Mouse (Mus musculus): Measurements from ENCODE around the gene H2-Eb1. TPM values are rescaled to one million over a fixed set of nuclear protein-coding genes. Genes with fewer than 3 reads are reported as not detected.

H2-Eb1 gene
- polyA plus RNA-seq (2012; rRNA removed) = 28.3 and 43.9 TPM in 2 replicates

GRCm38 (mm10) chr17:34305380-34306030 is at the start of gene H2-Eb1:
Gene H2-Eb1, plus strand, starts transcription at chr17:34305867.

GRCm38 (mm10) chr17:34257594-34258375 is 47.9 kb upstream of the H2-Eb1 start, which contains the start of gene H2-Ab1:
Gene H2-Ab1, plus strand, starts transcription at chr17:34257689.

GRCm38 (mm10) chr17:34287648-34288047 is 18.0 kb upstream of the H2-Eb1 start, which contains the start of gene H2-Aa:
Gene H2-Aa, minus strand, starts transcription at chr17:34287823.

GRCm38 (mm10) chr17:34325436-34325835 is 19.8 kb downstream of the H2-Eb1 start, which contains the start of gene H2-Eb2:
Gene H2-Eb2, plus strand, starts transcription at chr17:34325665.

GRCm38 (mm10) chr17:34354539-34354938 is 48.9 kb downstream of the H2-Eb1 start, which contains the start of gene Btnl2:
Gene Btnl2, plus strand, starts transcription at chr17:34354822.

Other genes with a start within 250 kb of the H2-Eb1 start
- 0.70 and 4.2 TPM in 2 replicates for gene H2-Oa, start 213.5 kb upstream of the H2-Eb1 start, polyA plus RNA-seq (2012; rRNA removed)
- 11.1 and 18.4 TPM in 2 replicates for gene H2-DMa, start 186.3 kb upstream of the H2-Eb1 start, polyA plus RNA-seq (2012; rRNA removed)
- 49.0 and 51.3 TPM in 2 replicates for gene Brd2, start 183.2 kb upstream of the H2-Eb1 start, polyA plus RNA-seq (2012; rRNA removed)
- 1.7 and 3.5 TPM in 2 replicates for gene H2-DMb2, start 162.6 kb upstream of the H2-Eb1 start, polyA plus RNA-seq (2012; rRNA removed)
- 15.8 and 34.6 TPM in 2 replicates for gene H2-DMb1, start 152.8 kb upstream of the H2-Eb1 start, polyA plus RNA-seq (2012; rRNA removed)
- gene Tap1, start 118.3 kb upstream of the H2-Eb1 start, polyA plus RNA-seq (2012; rRNA removed) = 9.8 and 12.1 TPM in 2 replicates
- gene Psmb9, start 118.1 kb upstream of the H2-Eb1 start, polyA plus RNA-seq (2012; rRNA removed) = 13.9 and 19.6 TPM in 2 replicates
- 12.2 and 14.1 TPM in 2 replicates for gene Psmb8, start 108.1 kb upstream of the H2-Eb1 start, polyA plus RNA-seq (2012; rRNA removed)
- gene Tap2, start 102.3 kb upstream of the H2-Eb1 start, polyA plus RNA-seq (2012; rRNA removed) = 13.4 and 13.7 TPM in 2 replicates
- gene H2-Ob, start 67.0 kb upstream of the H2-Eb1 start, polyA plus RNA-seq (2012; rRNA removed) = 0.40 and 0.88 TPM in 2 replicates
- 153 and 391 TPM in 2 replicates for gene H2-Ab1, start 48.2 kb upstream of the H2-Eb1 start, polyA plus RNA-seq (2012; rRNA removed)
- gene H2-Aa, start 18.0 kb upstream of the H2-Eb1 start, polyA plus RNA-seq (2012; rRNA removed) = 56.6 and 93.6 TPM in 2 replicates
- not detected in 2 replicates for gene H2-Eb2, start 19.8 kb downstream of the H2-Eb1 start, polyA plus RNA-seq (2012; rRNA removed)
- gene Btnl2, start 49.0 kb downstream of the H2-Eb1 start, polyA plus RNA-seq (2012; rRNA removed) = 0.03 and 0.19 TPM in 2 replicates
- gene Btnl1, start 71.3 kb downstream of the H2-Eb1 start, polyA plus RNA-seq (2012; rRNA removed) = 0.12 TPM in 1 of 2 replicates, not detected in the other
- gene BC051142, start 93.0 kb downstream of the H2-Eb1 start, polyA plus RNA-seq (2012; rRNA removed) = 0.17 TPM in 1 of 2 replicates, not detected in the other
- gene Btnl4, start 171.5 kb downstream of the H2-Eb1 start, polyA plus RNA-seq (2012; rRNA removed) = 1.1 and 1.3 TPM in 2 replicates
- gene Btnl6, start 211.5 kb downstream of the H2-Eb1 start, polyA plus RNA-seq (2012; rRNA removed) = 0.04 TPM in 1 of 2 replicates, not detected in the other